In the genomic region with DNA sequence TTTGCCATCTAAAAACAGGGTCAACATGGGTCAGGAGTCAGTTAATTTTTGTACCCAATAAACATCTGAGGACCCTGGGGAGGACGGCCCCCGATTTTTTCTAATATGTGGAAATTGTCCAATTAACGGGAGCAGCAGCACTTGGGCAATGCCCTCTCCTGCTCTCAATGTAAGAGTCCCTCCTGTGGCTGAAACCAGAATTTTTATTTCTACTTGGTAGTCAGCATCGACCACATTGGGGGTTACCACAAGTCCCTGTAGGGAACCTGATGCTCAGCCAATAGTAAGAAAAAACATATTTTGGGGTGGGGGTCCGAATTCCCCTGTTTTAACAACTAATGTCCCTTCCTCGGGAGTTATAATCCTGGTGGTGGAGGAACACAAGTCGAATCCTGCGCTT, we compare ENCODE assay signal across 4 mouse cellular contexts.
DNase-seq lines count a peak whose midpoint lies in the region; TF ChIP-seq lines count a peak whose summit lies in the region.
"Not testable (repeated sequence)": the region's sequence is repeated elsewhere in the genome, so short reads cannot be mapped to it uniquely, and the experiment has no call there.

No protein-coding gene starts in this region.

- not testable (repeated sequence) for H3K27ac ChIP-seq in CH12.LX (ENCODE audit: insufficient read depth, low read depth)

- H3K27me3 ChIP-seq in CH12.LX (replicated peaks), result not testable (repeated sequence)

- not testable (repeated sequence) for TF ChIP-seq EP300 in CH12.LX (IDR thresholded peaks at IDR 0.05; ENCODE audit: low read length)

- H3K79me2 ChIP-seq in CH12.LX (replicated peaks; ENCODE audit: control insufficient read depth, extremely low read depth, insufficient read depth, poor library complexity, severe bottlenecking), result not testable (repeated sequence)

- not testable (repeated sequence) for H3K4me3 ChIP-seq in CH12.LX (replicated peaks in 1 of 3; ENCODE audit: low read depth in 2 of 3, low read length in 2 of 3, poor library complexity in 1 of 3)

- DNase-seq in 416B (ENCODE audit: low read depth) (peak; percentile 62), CH12.LX (ENCODE audit: extremely low read depth) (peak; percentile 10), NIH3T3 (ENCODE audit: low read depth) (peak; percentile 34), ZHBTc4 (ENCODE audit: low read depth, low spot score) (peak; percentile 1)

- in situ Hi-C loops in CH12.LX (cut with MboI; ENCODE audit: low pct_ligation_motif_present, low pct_unique_long_range_greater_than_20kb, low sequenced_read_pairs), result not testable (repeated sequence)

- TF ChIP-seq RAD21 in CH12.LX (IDR thresholded peaks at IDR 0.05; ENCODE audit: low read depth, low read length), result peak; percentile 14

- peak in 1 of 2 experiments; percentile 19; a peak in 1 of 4 replicates for TF ChIP-seq CTCF in CH12.LX (conservative IDR thresholded peaks at IDR 0.05 in 1 of 2, IDR thresholded peaks at IDR 0.05 in 1 of 2; ENCODE audit: low read depth in 2 of 2, low read length in 2 of 2)

- TF ChIP-seq POLR2A in CH12.LX (IDR thresholded peaks at IDR 0.05; ENCODE audit: low read depth, low read length), result not testable (repeated sequence)

- dilution Hi-C loops in CH12.LX (cut with MboI; ENCODE audit: extremely low pct_ligation_motif_present, extremely low pct_unique_long_range_greater_than_20kb, low sequenced_read_pairs), result not testable (repeated sequence)

- not testable (repeated sequence) for H3K4me1 ChIP-seq in CH12.LX (ENCODE audit: control insufficient read depth in 1 of 2, insufficient read depth in 2 of 2)

- H3K36me3 ChIP-seq in CH12.LX (replicated peaks in 1 of 2; ENCODE audit: control insufficient read depth in 1 of 2, insufficient read depth in 1 of 2, low read length in 1 of 2), result not testable (repeated sequence)

- not testable (repeated sequence) for H3K4me2 ChIP-seq in CH12.LX (ENCODE audit: insufficient read depth, low read depth, poor library complexity, severe bottlenecking)

- H3K9me3 ChIP-seq in CH12.LX (replicated peaks; ENCODE audit: low read length), result not testable (repeated sequence)

- not testable (repeated sequence) for H3K9ac ChIP-seq in CH12.LX (ENCODE audit: insufficient read depth, low read depth)

Comparison
In these comparisons a context has a peak if more than half of its experiments do, and no peak if none do; other contexts are left out.
1. DNase-seq: peak in every context shown above with its lines; median percentile 62 in 416B; 34 in NIH3T3; 10 in CH12.LX; 1 in ZHBTc4.